Mouse (Mus musculus): Measurements from ENCODE around the gene Cnrip1. TPM values are rescaled to one million over a fixed set of nuclear protein-coding genes. Genes with fewer than 3 reads are reported as not detected.

Cnrip1 gene
- polyA plus RNA-seq, 1 experiment from 2014 or later = 16.4 TPM

Other genes starting within 250 kb of the Cnrip1 start
- gene Fbxo48, start 100.2 kb upstream of the Cnrip1 start, polyA plus RNA-seq (2016; fragmentation: Nextera tagmentation; extraction: Ambion mirVana) = 2.1 and 2.4 TPM in 2 replicates
- gene Plek, start 795 bp downstream of the Cnrip1 start, polyA plus RNA-seq (2016; fragmentation: Nextera tagmentation; extraction: Ambion mirVana) = 5.4 and 5.5 TPM in 2 replicates
- gene Ppp3r1, start 107.7 kb downstream of the Cnrip1 start, polyA plus RNA-seq (2016; fragmentation: Nextera tagmentation; extraction: Ambion mirVana) = 77.3 and 84.7 TPM in 2 replicates
- gene Wdr92, start 130.5 kb downstream of the Cnrip1 start, polyA plus RNA-seq (2016; fragmentation: Nextera tagmentation; extraction: Ambion mirVana) = 30.0 and 31.0 TPM in 2 replicates
- gene Pno1, start 160.0 kb downstream of the Cnrip1 start, polyA plus RNA-seq (2016; fragmentation: Nextera tagmentation; extraction: Ambion mirVana) = 94.6 and 123 TPM in 2 replicates
- 107 and 111 TPM in 2 replicates for gene C1d, start 206.0 kb downstream of the Cnrip1 start, polyA plus RNA-seq (2016; fragmentation: Nextera tagmentation; extraction: Ambion mirVana)